Mouse (Mus musculus): ENCODE measurements around the gene 6430628N08Rik.

Gene 6430628N08Rik

GRCm38 (mm10) chr4:115886875-115887274 lies 3.6 kb upstream of the 6430628N08Rik start:
- no peak for DNase-seq (ENCODE audit: low spot score in 2 of 2)

- DNase-seq (ENCODE audit: low spot score in 2 of 2) = no peak
These were observed 399 bp upstream of the 6430628N08Rik start for GRCm38 (mm10) chr4:115890066-115890465.

- DNase-seq (ENCODE audit: low spot score in 2 of 2) = no peak
These were observed 3.8 kb downstream of the 6430628N08Rik start for GRCm38 (mm10) chr4:115894281-115894680.

DNA sequence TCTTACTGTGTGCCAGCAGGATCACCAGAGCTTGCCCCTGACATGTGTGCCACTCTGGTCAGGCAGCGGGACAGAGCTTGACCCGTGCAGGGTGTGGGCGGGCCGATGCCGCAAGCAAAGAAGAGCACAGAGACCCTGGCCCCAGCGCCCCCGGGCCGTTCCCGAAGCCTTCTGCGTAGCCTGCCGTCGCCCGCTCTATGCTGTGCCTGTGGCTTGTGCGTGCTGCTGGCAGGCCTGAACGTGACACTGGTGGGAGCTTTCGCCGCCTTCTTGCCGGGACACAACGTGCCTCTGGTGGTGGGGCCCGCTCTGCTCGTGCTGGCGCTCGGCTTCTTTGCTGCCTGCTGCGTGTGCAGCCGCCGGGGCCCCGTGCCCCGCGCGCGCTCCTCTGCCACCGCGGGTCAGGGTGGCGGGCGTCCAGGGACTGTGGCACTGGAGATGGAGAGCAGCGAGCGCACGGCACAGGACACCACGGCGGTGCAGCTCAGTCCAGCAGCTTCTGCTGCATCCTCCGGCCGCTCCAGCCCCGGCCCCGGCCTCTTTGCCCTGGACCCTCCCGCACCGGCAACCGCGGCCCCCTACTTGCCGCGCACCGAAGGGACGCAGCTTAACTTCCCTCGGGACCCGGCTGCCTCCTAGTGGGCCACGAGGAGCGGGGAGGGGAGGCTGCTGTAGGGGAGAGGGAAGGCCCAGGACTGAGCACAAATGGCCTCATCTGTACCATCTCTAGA lies 7.6 kb downstream of the 6430628N08Rik start:
- DNase-seq (ENCODE audit: low spot score in 2 of 2) = no peak

- peak; percentile 53 to 68 for DNase-seq (ENCODE audit: low spot score in 2 of 2)
These were observed 12.4 kb downstream of the 6430628N08Rik start for GRCm38 (mm10) chr4:115902816-115903215.

DNA sequence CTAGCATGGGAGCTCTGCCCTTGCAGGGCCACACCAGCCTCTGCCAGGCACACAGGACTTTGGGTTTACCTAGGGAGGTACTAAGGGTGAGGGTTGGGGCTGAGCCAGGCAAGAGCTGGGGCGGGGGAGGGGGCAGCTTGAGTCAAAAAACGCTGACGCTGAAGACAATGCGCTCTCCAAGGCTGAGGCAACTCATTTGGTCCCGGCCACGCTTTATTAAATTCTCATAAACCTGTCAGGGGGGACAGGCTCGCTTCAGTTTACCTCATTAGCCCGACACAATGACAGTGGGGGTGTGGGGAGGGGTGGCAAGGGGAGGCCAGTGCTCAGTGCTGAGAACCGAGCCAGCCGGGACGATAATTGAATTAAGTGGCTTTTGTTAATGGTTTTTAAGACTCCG lies 13.9 kb downstream of the 6430628N08Rik start:
- DNase-seq (ENCODE audit: low spot score in 2 of 2) = no peak

- no peak for DNase-seq (ENCODE audit: low spot score in 2 of 2)
These were observed 15.2 kb downstream of the 6430628N08Rik start for GRCm38 (mm10) chr4:115905701-115906100.

DNA sequence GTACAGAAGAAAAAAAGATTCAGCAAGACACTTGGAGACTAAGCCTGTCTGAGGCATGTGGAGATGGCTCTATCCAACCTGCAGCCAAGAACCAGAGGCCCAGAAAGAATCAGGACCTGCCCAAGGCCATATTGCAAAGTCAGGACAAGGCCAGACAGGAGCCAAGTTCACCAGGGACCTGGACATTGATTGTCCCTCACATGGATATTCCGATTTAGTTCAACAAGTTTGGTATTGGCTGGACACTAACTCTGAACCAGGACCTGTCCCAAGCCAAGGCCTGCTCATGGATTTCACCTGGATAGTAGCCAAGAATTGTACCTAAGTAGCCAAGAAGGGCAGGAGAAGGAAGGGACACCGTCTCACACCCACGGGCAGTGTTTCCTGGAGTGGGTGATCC lies 16.3 kb downstream of the 6430628N08Rik start:
- no peak for DNase-seq (ENCODE audit: low spot score in 2 of 2)

- no peak for DNase-seq (ENCODE audit: low spot score in 2 of 2)
These were observed 17.5 kb downstream of the 6430628N08Rik start for GRCm38 (mm10) chr4:115907994-115908393.

DNA sequence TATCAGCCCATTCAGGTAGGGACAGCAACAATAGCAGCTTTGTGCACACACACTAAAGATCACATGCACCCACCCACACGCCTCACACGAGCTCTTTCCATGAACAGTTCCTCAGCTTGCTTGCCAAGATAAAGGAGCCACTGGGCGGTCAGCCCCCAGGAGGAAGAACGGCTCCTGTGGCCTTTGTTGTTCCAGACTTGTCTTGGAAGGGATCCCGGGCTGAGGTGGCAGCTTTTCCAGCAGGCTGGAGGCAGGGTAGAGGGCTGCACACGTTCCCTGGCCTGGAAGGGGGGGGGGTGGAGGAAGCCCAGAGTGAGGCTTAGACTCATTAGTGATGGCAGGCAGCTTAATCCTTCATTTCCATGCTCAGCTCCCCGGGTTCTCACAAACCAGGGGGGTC lies 18.2 kb downstream of the 6430628N08Rik start:
- no peak for DNase-seq (ENCODE audit: low spot score in 2 of 2)

- DNase-seq (ENCODE audit: low spot score in 2 of 2) = no peak
These were observed 21.1 kb downstream of the 6430628N08Rik start for GRCm38 (mm10) chr4:115911586-115911985.

- DNase-seq (ENCODE audit: low spot score in 2 of 2) = no peak
These were observed 29.4 kb downstream of the 6430628N08Rik start for GRCm38 (mm10) chr4:115919911-115920310.

- no peak for DNase-seq (ENCODE audit: low spot score in 2 of 2)
These were observed 32.2 kb downstream of the 6430628N08Rik start for GRCm38 (mm10) chr4:115922688-115923087.

GRCm38 (mm10) chr4:115923262-115923880 lies 32.9 kb downstream of the 6430628N08Rik start:
- DNase-seq (ENCODE audit: low spot score in 2 of 2) = no peak

DNA sequence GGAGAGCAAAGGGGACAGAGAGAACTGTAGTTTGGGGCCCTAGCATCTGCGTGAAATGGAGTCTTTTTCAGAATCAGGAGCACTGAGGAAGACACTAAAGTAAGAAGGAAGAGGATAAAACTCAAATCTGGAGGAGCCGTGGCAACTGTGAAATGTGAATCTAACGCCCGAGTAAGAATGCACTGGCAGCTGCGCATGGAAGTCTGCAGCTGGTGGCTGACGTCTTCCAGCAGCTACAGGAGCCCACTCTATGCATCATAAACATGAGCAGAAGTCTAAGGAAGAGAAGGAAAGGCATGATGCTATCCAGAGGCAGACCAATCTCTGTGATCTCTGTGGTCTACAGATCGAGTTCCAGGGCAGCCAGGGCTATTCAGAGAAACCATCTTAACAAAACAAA lies 37.2 kb downstream of the 6430628N08Rik start:
- no peak for DNase-seq (ENCODE audit: low spot score in 2 of 2)

- no peak for DNase-seq (ENCODE audit: low spot score in 2 of 2)
These were observed 41.2 kb downstream of the 6430628N08Rik start for GRCm38 (mm10) chr4:115931556-115932088.

- DNase-seq (ENCODE audit: low spot score in 2 of 2) = no peak
These were observed 45.5 kb downstream of the 6430628N08Rik start for GRCm38 (mm10) chr4:115935835-115936581.

GRCm38 (mm10) chr4:115936646-115937045 lies 46.2 kb downstream of the 6430628N08Rik start:
- DNase-seq (ENCODE audit: low spot score in 2 of 2) = no peak

GRCm38 (mm10) chr4:115937061-115937976 lies 46.9 kb downstream of the 6430628N08Rik start:
- no peak for DNase-seq (ENCODE audit: low spot score in 2 of 2)

DNA sequence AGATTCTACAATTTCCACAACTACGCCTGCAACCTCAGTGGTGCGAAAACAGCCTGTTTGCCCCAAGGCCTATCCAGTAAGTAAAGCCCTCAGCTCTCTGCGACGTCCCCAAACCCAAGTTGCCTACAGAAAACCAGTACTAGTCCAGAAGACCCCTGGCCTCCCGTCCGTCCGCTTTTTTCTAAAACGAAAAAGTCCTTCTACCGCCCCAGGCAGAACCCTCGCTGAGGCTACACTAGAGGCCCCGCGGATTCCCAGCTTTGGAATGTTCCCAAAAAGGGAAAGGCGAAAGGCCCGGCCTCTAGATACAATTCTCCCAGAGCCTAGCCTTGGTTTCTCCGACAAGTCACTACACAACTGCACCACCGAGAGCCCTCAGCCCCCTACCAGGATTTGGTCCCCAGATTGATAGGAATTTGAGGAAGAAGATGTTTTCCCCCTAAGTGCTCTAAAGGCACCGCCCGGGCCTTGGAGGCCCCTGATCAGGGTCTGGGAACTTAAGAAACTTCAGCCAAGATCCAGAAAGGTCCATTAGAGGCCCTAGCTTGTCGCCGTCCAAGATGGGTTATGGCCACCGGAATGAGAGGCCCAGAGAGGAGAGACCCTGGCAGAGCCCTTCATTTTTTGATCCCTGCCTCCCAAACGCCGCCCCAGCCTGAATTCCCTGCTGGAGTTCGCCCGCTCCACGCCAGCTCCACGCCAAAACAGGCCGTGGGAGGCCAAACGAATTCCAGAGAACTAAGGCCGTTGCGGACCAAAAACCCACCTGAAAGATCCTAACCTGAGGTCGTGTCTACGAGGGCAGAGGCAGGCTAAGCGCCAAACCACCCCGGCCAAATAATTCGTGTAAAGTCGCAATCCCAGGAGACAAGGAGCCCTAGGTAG lies 48.1 kb downstream of the 6430628N08Rik start:
- DNase-seq (ENCODE audit: low spot score in 2 of 2) = peak in 1 of 2 experiments; percentile 9

All from right cerebral cortex, postnatal 36 days (tissue).